7 mouse cellular contexts compared by ENCODE assay signal in the genomic region with DNA sequence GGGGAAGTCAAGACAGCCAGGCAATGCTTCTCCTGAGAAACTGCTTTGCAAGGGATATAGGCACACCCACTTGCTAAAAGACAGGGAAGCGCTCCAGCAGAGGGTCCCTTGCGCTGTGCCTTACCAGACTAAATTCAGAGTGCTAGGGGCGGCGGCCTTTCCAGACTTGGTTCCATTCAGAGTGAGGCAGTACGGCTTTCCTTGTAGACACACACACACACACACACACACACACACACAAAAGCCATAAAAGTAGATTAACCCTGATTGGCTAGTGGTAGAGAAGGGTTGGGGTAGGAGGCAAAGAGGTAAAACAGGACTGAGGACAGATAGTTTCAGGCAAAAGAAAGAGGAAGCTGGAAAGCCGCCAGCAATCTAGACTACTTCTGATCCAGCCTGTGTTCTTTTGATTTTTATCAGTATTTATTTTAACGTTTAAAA. TPM values are rescaled to one million over a fixed set of nuclear protein-coding genes. Genes with fewer than 3 reads are reported as not detected.
A peak's percentile ranks its signal among the peaks of the same experiment; 100 is the strongest.
DNase-seq lines count a peak whose midpoint lies in the region; ATAC-seq lines count a peak whose summit lies in the region.

No protein-coding gene starts in this region.

- H3K9ac ChIP-seq in forebrain, embryonic 15.5 days (replicated peaks): no peak overlapping the region
- H3K9ac ChIP-seq in limb, embryonic 13.5 days: no peak overlapping the region

- DNase-seq in urinary bladder, adult 18-20 months (ENCODE audit: low spot score in 2 of 2): peak; percentile 35 to 43
- DNase-seq in urinary bladder, adult 2 months (ENCODE audit: low spot score): no peak
- peak; percentile 13 for DNase-seq in retina, postnatal 1 day
- DNase-seq in frontal cortex, postnatal 36 days (ENCODE audit: low spot score in 2 of 2): no peak
- no peak for DNase-seq in thymus, postnatal 10 days (ENCODE audit: low spot score in 2 of 2)

- 0 out of 2 replicates have a peak, but pooled peaks cover 3% of the 10 kb centered on the region for H3K27me3 ChIP-seq in forebrain, embryonic 15.5 days
- H3K27me3 ChIP-seq in limb, embryonic 13.5 days: peaks cover 14% of the 10 kb centered on the region

- no peak overlapping the region for H3K27ac ChIP-seq in forebrain, embryonic 15.5 days (replicated peaks)
- no peak overlapping the region for H3K27ac ChIP-seq in limb, embryonic 13.5 days

- 30% methylated on average over 7 of the region's 7 CpGs for WGBS in forebrain, embryonic 15.5 days
- 35% methylated on average over 7 of the region's 7 CpGs for whole genome bisulfite sequencing in limb, embryonic 13.5 days

- no peaks in the 10 kb centered on the region for H3K36me3 ChIP-seq in forebrain, embryonic 15.5 days
- H3K36me3 ChIP-seq in limb, embryonic 13.5 days: no peaks in the 10 kb centered on the region

- peak overlapping the region; percentile 100; the same call in 1 of the 2 replicates for H3K4me2 ChIP-seq in forebrain, embryonic 15.5 days (replicated peaks)
- peak overlapping the region; percentile 100 for H3K4me2 ChIP-seq in limb, embryonic 13.5 days (replicated peaks)

- H3K4me3 ChIP-seq in forebrain, embryonic 15.5 days: no peak overlapping the region
- peak overlapping the region; percentile 76 for H3K4me3 ChIP-seq in limb, embryonic 13.5 days

- H3K4me1 ChIP-seq in forebrain, embryonic 15.5 days: peaks cover 9% of the 10 kb centered on the region
- peaks cover 9% of the 10 kb centered on the region; the same call in 1 of the 2 replicates for H3K4me1 ChIP-seq in limb, embryonic 13.5 days

- H3K9me3 ChIP-seq in forebrain, embryonic 15.5 days: no peaks in the 10 kb centered on the region
- H3K9me3 ChIP-seq in limb, embryonic 13.5 days: no peaks in the 10 kb centered on the region

- ATAC-seq in forebrain, embryonic 15.5 days (replicated peaks): peak; percentile 62
- no peak for ATAC-seq in limb, embryonic 13.5 days (ENCODE audit: low FRiP score, low read depth)

RNA-seq across cellular contexts. Expression of a gene that starts 0.7 kb away (rescaled TPM):
- polyA plus RNA-seq in urinary bladder, adult 2 months (2012; rRNA removed): 14.3 and 16.2 TPM in 2 replicates
- 0.50 and 0.89 TPM in 2 replicates for polyA plus RNA-seq in forebrain, embryonic 15.5 days (2015; fragmentation: Nextera tagmentation; extraction: Ambion mirVana)
- 6.7 and 6.8 TPM in 2 replicates for polyA plus RNA-seq in limb, embryonic 13.5 days (2015; fragmentation: Nextera tagmentation; extraction: Ambion mirVana)

Comparison
In these comparisons a context has a peak if more than half of its experiments do, and no peak if none do; other contexts are left out.
1. DNase-seq: peak in urinary bladder, adult 18-20 months (2 of 2) and retina, postnatal 1 day (single experiment); none in urinary bladder, adult 2 months (single experiment), frontal cortex, postnatal 36 days (0 of 2) and thymus, postnatal 10 days (0 of 2).